Mouse (Mus musculus) cerebellum, postnatal 14 days (tissue): ENCODE data around the gene Ajm1.
A peak's percentile ranks its signal among the peaks of the same experiment; 100 is the strongest.

Experiments
- DNase-seq, 2 experiments: peaks; one replicate each; pipeline ENCODE4 v3.0.0; 2021; ENCODE audit warnings: mixed read lengths in 2 of 2

The Ajm1 gene

GRCm38 (mm10) chr2:25583120-25583481, 1.5 kb upstream of the Ajm1 start:
- DNase-seq = peak; percentile 47 to 48

DNA sequence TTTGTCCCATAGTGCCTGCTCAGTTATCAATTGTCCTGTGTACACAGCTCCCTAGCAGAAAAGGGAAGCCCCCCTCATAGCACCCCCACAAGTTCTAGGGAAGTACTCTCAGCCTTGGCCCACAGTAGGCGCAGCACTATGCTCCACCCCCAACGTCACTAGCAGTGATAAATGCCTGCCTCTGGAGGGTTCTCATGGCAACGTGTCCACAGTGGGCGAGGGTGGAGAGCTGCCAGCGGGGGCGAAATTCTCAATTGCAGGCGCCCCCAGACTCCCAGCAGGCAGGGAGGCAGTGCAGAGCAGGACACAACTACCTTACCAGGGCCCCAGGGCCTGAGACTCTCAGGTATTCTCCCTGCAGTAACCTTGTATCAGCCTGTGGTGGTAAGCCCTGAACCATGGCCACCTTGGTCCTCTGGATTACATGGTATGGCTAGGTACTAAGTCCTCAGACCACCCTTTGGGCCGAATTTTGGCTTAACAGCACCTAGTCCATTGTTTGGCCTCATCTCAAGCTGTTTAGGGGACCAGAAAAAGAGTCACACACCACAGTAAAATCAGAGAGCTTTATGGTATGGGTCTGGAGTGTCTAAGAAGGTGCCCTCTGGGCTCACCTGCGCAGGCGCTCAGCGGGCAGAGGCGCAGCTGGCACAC, 1.0 kb upstream of the Ajm1 start:
- DNase-seq = peak; percentile 73 to 80

DNA sequence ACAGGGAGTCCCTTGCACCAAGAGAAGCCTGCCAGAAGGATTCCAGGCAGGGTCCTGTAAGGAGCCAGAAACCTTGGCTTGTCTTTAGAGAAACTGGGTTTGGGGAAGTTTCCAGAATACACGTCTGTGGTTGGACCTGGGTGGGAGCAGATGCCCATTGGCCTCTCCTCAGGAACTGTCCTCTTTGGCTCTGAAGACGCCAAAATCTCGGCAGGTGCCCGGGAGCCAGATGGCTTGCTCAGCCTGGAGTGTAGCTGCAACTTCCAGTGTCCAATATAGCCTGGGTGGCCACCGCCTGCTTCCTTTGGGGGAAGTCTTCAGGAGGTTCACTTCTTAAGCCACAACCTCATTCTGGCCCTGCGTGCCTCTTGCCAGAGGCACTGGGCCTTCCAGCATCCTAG, 344 bp upstream of the Ajm1 start:
- DNase-seq = peak; percentile 94 to 97

DNA sequence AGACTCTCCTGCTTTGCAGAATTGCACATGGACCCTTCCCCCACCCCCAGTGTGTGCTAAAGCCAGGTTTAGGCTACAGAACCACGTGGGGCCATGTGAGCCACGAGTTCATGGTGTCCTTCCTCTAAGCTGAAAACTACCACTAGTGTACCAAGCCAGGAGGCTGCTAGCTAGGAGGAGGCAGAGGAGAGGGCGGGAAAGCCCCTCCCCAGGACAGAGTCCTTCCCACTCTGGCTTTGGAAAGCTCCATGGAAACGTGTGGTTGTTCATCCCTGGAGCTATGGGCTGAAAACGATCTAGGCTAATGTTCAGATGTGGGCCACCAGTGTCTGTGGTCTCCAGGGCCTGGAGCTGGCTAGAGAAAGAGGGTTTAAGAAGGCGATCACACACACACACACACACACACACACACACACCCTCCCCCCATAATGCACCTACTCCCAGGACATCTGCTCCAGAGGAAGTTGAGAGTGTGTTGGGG, 896 bp downstream of the Ajm1 start:
- DNase-seq = peak; percentile 63 to 70

DNA sequence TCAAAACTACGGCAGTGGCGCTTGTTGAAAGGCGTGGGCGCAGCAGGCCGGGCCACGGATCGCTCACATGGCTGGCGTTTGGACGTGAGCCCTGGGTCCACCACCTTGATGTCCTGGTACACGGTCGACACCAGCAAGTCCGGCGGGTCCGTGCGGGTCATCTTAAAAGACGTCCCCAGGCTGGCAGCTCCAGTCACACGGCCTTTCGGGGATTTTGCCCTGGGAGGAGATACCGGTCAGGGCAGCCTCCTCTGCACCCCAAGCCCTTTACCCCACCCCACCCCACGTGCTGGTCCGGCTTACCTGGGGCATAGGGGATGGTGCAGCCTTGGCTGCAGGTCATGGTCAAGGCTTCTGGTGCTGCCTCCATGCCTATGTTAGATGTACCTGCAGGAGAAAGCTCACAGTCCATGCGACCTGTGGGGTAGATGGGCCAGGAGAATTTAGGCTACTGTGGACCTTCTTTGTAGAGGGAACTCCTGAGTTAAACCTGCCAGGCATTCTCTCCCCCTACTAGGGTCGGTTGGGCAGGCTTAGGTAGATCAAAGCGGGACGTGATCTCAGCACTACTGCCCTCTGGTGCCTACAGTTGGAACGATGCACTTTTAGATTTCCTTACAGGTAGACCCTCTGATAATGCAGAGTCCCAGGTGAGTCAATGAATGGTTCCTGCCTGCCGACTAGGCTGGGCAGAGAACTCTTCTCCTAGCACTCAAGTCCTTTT, 1.7 kb downstream of the Ajm1 start:
- peak; percentile 90 to 91 for DNase-seq

DNA sequence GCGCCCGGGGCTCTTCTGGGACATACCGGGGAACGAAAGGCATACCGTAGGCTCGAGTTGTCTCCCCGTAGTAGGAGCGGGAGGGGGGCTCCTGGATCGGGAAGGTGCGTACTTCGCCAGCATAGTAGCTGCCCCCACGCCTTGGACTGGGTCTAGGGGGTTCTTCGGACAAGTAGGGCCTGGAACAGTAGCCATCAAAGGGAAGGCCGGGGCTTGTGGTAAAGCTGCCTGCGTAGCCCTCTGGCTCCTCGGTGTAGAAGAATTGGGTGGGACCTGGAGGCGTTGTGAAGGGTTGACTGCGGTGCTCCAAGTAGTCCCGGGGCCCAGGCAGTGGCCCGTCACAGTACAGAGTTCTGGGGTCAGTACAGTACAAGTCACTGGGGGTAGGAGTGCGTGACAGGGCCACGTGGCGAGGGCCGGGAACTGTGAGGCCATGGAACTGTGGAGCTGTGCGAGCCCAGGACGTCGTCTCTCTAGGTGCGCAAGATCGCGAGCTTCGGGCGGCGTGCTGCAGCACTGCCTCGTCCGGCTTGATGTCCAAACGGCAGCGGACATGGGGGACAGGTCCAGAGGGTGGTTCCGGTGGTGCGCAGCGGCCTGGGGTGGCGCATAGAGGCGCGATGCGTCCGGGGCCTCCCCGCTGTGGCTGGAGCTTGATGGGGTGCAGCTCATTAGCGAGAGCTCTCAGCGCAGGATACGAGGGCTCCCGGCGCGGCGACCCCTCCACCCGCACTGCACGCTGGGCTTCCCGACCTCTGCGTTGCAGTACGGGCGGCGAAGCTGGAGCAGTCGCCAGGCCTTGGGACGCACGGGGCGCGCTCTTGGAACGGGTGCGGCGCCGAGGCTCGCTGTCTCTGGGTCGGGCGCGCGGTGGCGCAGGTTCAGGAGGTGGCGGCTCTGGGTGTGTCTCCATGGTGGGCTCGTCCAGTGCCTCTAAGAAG, 2.5 kb downstream of the Ajm1 start:
- peak; percentile 72 to 75 for DNase-seq

DNA sequence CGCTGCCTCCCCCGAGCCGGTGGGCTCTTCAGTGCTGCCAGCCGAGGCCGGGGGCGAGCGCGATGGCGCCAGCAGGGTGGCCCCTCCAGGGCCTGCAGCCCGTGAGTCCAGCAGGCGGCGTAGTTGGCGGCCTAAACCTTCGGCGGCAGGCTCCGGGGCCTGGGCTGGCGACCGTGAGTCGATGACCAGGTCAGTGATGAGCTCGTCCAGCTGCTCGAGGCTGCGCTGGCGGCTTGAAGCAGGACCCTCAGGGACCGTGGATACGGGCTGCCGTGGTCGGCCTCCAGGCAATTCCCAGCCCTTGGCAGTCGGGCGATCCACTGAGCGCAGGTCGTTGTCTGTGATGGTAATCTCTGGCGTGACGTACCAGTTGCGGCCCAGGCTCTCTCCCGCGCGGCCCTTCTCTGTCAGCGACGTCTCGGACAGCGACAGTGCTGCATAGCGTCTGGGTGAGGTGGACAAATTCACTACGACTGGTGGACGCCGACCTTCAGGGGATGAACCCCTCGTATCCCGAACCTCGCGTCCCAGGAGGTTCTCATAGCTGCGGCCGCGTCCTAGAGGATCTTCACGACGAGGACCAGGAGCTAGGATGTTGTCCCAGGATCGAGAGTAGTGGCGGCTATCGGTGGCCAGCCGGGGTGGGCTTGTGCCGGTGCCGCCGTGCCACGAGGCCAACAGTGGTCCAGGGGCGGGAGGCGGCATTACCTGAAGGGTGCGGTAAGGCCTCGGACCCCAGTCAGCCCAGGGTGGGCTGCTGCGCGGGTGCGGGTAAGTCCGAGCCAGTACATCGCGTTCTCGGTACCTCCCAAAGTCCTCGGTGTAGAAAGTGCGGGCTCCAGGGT, 3.4 kb downstream of the Ajm1 start:
- peak; percentile 67 to 68 for DNase-seq

GRCm38 (mm10) chr2:25576965-25577891, 4.3 kb downstream of the Ajm1 start:
- peak; percentile 64 to 66 for DNase-seq

DNA sequence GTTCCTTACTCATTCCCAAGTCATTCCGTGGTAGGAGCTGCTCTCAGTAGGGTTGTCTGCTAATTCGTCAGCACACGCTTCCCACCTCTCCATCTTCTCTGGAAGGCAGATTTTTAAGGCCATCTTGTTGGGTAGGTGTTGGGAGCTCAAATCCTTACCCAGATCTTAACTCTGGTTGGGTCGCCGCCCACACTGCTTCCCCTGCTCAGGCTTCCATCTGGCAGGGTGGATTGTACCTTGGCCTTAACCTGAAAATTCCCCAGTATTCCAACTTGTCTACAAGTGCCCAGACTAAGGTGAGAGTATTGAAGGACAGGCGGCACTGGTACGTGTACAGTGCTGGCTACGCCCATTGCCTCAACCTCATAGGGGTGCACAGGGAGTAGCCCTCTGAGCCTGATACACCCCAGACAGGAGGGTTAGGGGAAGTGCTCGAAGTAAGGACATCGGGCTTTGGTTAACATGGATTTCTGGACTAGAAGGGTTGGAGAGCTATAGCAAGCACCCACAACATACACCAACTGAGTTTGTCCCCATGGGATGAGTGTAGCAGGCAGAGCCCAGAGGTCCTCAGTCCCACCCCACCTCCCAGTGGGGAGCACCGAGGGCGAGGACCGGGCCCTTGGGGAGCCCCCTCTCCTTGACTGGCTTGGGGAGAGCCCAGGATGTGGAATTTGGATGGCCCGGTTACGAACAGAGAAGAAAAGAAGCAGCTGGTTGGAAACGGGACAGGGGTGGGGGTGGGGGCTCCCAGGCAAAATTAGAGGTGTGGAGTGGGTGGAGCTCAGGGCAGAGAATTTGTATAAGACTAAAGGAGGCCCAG, 5.3 kb downstream of the Ajm1 start:
- DNase-seq = peak in 1 of 2 experiments; percentile 48

- DNase-seq = peak; percentile 70 to 84
These were observed 6.0 kb downstream of the Ajm1 start for GRCm38 (mm10) chr2:25575432-25576027.

- peak; percentile 95 to 97 for DNase-seq
These were observed 6.8 kb downstream of the Ajm1 start, which contains the start of the genes Mamdc4 and Phpt1 for GRCm38 (mm10) chr2:25574579-25575431. Gene Mamdc4, minus strand, starts transcription at chr2:25574845. Gene Phpt1, minus strand, starts transcription at chr2:25575224.

GRCm38 (mm10) chr2:25574136-25574535, 7.4 kb downstream of the Ajm1 start:
- DNase-seq = no peak

GRCm38 (mm10) chr2:25573068-25573467, 8.5 kb downstream of the Ajm1 start:
- DNase-seq = peak in 1 of 2 experiments; percentile 25

GRCm38 (mm10) chr2:25571221-25571620, 10.3 kb downstream of the Ajm1 start:
- DNase-seq = no peak

DNA sequence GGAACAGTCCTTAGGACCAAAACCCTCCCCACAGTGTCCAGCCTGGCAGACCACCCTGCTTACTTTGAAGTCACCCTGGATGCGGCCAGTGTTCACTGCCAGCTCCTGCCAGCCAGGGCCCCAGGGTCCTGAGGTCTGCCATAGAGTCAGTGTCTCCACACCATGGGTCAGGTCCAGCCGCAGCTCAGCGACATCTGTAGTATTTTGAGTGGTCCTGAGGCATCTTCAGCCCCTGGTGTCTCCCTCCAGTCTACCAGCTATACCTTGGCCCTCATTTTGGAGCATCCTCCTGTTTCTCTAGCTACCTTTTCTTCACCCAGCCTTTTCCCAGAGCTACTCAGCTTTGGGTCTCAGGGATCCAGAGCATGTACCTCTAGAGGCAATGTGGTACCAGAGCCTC, 12.2 kb downstream of the Ajm1 start:
- DNase-seq = no peak

GRCm38 (mm10) chr2:25568473-25569019, 13.0 kb downstream of the Ajm1 start:
- no peak for DNase-seq

DNA sequence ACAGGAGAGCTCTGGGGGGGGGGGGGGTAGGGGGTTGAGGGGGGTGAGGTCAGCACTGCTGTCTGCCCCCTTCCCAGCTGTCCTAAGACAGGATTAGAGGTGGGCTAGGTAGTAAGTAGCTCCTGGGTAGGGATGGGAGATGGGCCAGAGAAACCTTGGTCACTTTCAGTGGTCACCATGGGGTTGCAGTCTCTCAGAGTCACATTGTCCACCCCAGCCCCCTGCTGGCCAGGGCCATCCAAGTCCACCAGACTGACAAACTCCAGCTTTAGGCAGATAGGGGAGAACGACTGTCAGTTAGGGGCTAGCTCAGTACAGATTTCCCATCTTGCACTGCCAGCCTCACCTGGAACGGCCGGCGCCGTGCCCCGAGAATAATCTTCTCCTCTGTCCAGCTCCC, 15.0 kb downstream of the Ajm1 start:
- peak in 1 of 2 experiments; percentile 26 for DNase-seq

GRCm38 (mm10) chr2:25565741-25566140, 15.8 kb downstream of the Ajm1 start:
- no peak for DNase-seq
